Mouse (Mus musculus) spleen, adult 18-20 months (tissue): ENCODE results near the gene Pla2g2e.
A peak's percentile ranks its signal among the peaks of the same experiment; 100 is the strongest.
"Not testable (repeated sequence)": the region's sequence is repeated elsewhere in the genome, so short reads cannot be mapped to it uniquely, and the experiment has no call there.

Experiments
- DNase-seq, 2 experiments: peaks; one replicate each; pipeline ENCODE4 v3.0.0; 2022; ENCODE audit warnings: mixed read lengths in 2 of 2

Gene Pla2g2e

GRCm38 (mm10) chr4:138884261-138884660, 6.5 kb downstream of the Pla2g2e start:
- DNase-seq: peak; percentile 62 to 88

DNA sequence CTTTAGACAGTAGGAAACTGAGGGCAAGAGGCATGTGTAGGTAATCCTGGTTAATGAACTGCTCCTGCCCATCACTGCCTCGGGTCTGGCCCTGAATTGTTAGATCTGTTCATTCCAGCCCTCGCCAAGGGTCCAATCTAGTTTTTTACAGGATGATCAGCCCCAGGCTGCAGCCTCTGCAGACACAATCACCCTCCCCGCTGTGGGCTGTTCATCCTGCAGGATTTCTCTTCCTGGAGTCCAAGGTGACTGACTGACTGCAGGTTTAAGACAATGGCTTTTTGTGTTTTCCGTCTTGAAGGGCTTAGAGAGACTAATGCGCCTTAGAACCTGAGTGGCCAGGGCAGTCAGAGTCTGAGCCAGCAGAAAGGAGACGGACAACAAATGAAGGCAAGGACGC, 11.4 kb downstream of the Pla2g2e start:
- no peak for DNase-seq

GRCm38 (mm10) chr4:138889635-138890034, 11.9 kb downstream of the Pla2g2e start:
- DNase-seq: no peak

DNA sequence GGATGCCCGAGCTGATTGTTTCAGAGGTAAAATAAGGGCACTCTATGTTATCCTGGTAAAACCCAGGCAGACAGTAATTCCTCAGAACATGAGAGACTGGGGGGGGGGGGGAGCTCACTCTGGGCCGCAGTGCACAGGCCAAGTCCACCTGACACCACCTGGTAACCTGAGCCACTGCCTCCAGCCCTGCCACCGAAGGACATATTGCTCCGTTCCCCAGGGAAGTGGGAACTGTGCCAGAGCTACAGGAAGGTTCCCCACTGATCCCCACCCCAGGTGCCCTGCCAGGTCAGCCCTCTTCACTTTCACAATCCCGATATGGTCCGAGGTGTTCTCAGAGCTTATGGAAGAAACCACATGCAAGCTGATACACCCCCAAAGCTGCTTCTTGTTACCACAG, 14.9 kb downstream of the Pla2g2e start:
- DNase-seq: no peak

DNA sequence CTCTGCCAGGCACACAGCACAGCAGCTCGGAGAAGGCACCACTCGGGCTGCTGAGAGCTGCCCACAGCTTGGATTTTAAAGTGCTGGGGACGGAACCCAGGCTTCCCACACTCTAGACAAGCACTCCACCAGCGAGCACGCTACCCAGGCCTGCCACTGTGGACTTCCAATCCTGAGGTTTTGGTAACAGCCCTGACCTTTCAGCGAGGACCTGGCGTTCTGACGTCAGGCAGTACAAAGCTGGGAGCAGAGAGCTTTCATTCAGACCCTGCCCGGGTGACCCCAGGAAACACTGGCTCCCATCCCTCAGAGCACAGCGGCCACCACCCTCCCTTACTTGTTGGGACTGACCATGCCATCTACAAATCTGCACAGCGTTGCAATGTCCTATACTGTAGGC, 16.0 kb downstream of the Pla2g2e start:
- not testable (repeated sequence) for DNase-seq

DNA sequence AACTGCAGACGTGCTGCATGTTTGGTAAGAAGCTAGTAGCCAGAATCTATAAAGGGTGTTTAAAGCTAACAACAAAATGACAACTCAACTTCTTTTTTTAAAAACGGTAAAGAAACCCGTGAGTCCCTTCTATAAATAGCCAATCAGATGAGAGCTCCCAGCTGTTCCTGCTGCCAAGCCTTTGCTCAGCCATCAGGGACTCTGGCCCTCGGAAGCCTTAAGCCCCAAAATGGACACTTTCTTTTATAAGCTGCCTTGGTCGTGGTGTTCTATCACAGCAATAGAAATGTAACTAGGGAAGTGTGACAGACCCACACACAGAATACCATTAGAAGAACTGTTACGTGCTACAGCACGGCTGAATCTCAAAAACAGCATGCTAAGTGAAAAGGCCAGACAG, 21.6 kb downstream of the Pla2g2e start:
- DNase-seq: no peak

GRCm38 (mm10) chr4:138905624-138906337, 28.0 kb downstream of the Pla2g2e start:
- DNase-seq: no peak

GRCm38 (mm10) chr4:138913141-138913787, 35.5 kb downstream of the Pla2g2e start:
- peak in 1 of 2 experiments; percentile 45 for DNase-seq

- DNase-seq: peak; percentile 95 to 97
These were observed 36.1 kb downstream of the Pla2g2e start, which contains the start of gene Otud3 for GRCm38 (mm10) chr4:138913797-138914196. Gene Otud3, minus strand, starts transcription at chr4:138913945.

GRCm38 (mm10) chr4:138917282-138917681, 39.5 kb downstream of the Pla2g2e start:
- no peak for DNase-seq

DNA sequence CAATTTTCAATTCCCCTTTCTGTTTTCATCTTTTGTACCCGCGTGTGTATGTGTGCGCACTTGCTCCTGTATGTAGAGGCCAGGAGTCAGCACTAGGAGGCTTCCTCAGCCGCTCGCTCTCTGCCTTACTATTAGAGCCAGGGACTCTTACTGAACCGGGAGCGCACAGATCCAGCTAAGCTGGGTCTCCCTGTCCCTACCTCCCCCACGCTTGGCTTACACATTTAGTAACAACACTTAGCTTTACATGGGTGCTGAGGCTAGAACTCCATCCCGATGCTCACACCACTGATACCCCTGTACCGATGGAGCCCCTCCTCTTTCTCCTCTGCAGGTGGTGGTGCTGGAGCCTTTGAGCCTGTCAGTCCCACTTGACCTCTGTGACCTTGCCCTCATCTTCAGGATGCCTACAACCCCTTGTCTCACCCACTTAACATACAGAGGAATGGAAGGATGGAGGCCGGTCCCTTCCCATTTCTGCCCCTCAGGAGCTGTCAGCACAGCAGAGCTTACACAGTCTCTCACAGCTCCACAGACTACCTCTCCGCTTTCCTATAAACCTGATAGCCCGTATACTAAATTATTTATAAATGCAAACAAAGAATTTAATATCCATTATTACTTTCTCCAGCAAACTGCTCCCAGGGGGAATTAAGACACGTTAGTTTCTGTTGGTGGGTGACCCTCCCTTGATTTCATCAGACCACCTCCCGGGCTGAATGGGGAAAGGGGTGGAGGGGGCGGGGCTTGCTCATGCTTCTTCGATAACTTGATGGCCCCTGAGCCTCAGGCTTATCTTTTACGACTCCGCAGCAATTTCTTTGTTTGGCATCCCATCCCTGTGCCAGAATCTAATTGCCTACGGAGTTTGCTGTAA, 43.8 kb downstream of the Pla2g2e start:
- DNase-seq: no peak

GRCm38 (mm10) chr4:138922131-138922459, 44.4 kb downstream of the Pla2g2e start:
- DNase-seq: peak; percentile 77 to 93

GRCm38 (mm10) chr4:138925561-138925960, 47.8 kb downstream of the Pla2g2e start:
- DNase-seq: no peak
